Mouse (Mus musculus) activated CD4-positive, CD25-positive, alpha-beta regulatory T cell, adult 9 weeks (primary cell): ENCODE results near the gene Ccdc125. TPM values are rescaled to one million over a fixed set of nuclear protein-coding genes. Genes with fewer than 3 reads are reported as not detected.

Experiments
- polyA plus RNA-seq: library from polyadenylated mRNA; unstranded; fragments of 100-300 nt; shearing (Covaris generic); gene quantifications from one replicate; pipeline ENCODE4 v1.2.1, GENCODE M21; 2017

The Ccdc125 gene
- 22.6 TPM for polyA plus RNA-seq

GRCm38 (mm10) chr13:100669291-100670022 is at the start of gene Ccdc125:
Gene Ccdc125, plus strand, starts transcription at chr13:100669717.

GRCm38 (mm10) chr13:100650550-100651438 is 18.7 kb upstream of the Ccdc125 start, which contains the start of the genes Ak6 and Rad17:
Gene Ak6, plus strand, starts transcription at chr13:100650979.
Gene Rad17, minus strand, starts transcription at chr13:100651051.

GRCm38 (mm10) chr13:100651439-100652186 is 17.9 kb upstream of the Ccdc125 start, which contains the start of gene Taf9:
Gene Taf9, plus strand, starts transcription at chr13:100651579.

GRCm38 (mm10) chr13:100730861-100731176 is 61.3 kb downstream of the Ccdc125 start, which contains the start of gene Cdk7:
Gene Cdk7, minus strand, starts transcription at chr13:100730939.

GRCm38 (mm10) chr13:100744036-100744744 is 74.7 kb downstream of the Ccdc125 start, which contains the start of gene Mrps36:
Gene Mrps36, minus strand, starts transcription at chr13:100744659.

Other genes with a start within 250 kb of the Ccdc125 start
- not detected for gene Naip1, start 216.8 kb upstream of the Ccdc125 start, polyA plus RNA-seq
- 60.9 TPM for gene Gtf2h2, start 177.1 kb upstream of the Ccdc125 start, polyA plus RNA-seq
- gene Ocln, start 117.0 kb upstream of the Ccdc125 start, polyA plus RNA-seq = 0.61 TPM
- gene Marveld2, start 52.7 kb upstream of the Ccdc125 start, polyA plus RNA-seq = 9.4 TPM
- 132 TPM for gene Ak6, start 18.7 kb upstream of the Ccdc125 start, polyA plus RNA-seq
- gene Rad17, start 18.7 kb upstream of the Ccdc125 start, polyA plus RNA-seq = 29.2 TPM
- 2.6 TPM for gene Taf9, start 18.1 kb upstream of the Ccdc125 start, polyA plus RNA-seq
- gene Cdk7, start 61.2 kb downstream of the Ccdc125 start, polyA plus RNA-seq = 93.5 TPM
- 114 TPM for gene Mrps36, start 74.9 kb downstream of the Ccdc125 start, polyA plus RNA-seq
- 5.1 TPM for gene Cenph, start 106.2 kb downstream of the Ccdc125 start, polyA plus RNA-seq
- 12.8 TPM for gene Ccnb1, start 116.9 kb downstream of the Ccdc125 start, polyA plus RNA-seq
- 12.0 TPM for gene Slc30a5, start 163.7 kb downstream of the Ccdc125 start, polyA plus RNA-seq